Mouse (Mus musculus) 3134 (cell line): ENCODE measurements around the gene 2700081O15Rik.
"Not testable (repeated sequence)": the region's sequence is repeated elsewhere in the genome, so short reads cannot be mapped to it uniquely, and the experiment has no call there.

Source experiments
- DNase-seq: peaks from one replicate; pipeline ENCODE4 v3.0.0-alpha.2; 2011; ENCODE audit warnings: low spot score; ENCODE audit not compliant: insufficient read length; ENCODE audit errors: extremely low read depth

Gene 2700081O15Rik

DNA sequence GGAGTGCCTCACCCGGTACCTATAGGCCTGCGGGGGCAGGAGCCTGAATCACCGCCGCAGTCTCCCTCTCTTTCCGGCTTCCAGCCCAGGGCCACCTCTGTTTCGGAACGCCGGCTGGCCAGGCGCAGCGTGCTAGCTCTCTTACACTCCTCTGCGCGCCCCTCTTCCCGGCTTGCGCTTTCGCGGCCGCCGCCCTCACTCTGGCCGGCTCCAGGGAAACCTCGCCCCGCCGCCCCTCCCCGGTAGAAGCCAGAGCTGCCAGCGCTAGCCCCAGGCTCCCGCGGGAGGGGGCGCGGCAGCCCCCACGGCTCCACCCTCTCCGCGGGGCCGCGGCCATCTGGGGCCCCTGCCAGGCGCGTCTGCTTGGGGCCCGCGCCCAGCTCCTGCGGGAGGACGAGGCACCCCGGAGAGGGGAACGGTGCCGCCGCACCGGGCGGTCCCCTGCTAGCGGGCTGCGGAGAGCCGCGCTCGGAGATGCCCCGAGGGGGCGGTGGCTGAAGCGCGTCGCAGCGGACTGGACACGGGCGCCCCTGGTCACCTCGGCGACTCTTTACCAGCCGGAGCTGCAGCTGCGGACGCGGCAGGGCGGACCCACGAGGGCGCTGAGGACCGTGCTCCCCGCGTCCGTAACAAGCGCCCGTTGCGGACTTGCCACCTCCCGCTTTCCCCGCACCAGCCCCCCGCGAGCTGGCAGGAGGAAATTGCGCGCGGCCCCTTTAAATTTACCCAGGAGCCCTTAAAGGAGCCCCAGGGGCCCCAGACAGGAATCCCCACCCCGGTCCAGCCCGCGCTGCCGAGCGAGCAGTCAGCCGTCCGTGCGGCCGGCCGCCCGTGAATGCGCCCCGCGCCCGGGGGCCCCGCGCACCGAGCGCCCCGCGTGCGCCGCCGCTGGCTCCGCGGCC is at the start of gene 2700081O15Rik:
Gene 2700081O15Rik (plus strand): TSS at position 792 of the 902 bp plus-strand sequence.
- DNase-seq: peak; percentile 88

DNA sequence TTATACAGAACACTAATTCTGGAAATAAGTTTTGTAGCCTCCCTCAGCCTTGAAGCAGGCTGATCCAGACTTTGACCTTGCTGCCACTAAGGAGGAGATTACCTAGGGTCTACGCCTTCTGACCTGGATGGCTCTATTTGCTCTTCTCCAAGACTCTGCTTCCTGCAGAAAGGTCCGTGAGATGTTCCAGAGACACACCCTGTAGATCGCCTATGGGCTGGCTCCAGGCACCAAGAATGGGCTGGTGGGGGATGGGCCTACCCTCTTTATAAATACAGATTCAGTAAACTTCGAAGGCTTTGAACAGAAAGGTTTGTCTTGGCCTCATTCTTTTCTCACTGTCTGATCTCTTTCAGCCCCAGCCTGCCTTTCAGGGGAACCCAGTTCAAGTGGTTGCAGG is 48.0 kb upstream of the 2700081O15Rik start:
- DNase-seq: not testable (repeated sequence)

DNA sequence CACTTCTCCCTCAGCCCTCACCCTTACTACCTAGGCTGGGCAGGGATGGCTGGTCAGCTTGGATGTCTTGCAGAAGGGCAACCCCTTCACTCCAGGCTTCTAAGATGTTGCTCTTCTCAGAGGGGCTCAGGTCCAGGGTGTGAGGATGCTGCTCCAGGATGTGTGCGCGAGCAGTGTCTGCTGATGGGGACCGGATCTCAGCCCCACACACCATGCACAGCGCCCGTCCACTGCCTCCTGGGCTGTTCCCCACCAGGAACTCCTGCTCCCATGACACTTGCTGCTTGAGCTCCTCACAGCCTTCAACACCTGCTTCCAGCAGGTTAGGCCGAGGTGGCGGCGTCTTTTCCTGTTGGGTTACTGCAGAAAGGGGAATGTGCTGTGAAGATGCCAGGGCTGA is 42.9 kb upstream of the 2700081O15Rik start:
- DNase-seq: no peak

DNA sequence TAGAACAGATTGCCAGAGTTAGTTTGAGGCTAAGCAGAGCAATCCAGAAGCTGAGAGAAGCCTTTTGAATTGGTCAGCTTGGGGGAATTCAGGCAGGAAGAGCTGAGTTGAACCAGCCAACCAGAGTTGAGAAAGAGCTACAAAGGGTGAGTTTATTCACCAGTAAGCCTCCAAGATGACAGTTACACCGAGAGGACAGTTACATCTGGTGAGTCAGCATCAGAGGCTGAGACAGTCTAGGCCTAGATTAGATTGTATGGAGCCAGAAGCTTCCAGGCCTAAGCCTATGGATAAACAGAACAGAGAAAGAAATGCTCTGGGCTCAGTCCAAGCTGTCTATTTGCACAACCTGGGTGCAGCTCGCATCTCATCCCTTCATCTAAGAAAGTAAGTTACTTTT is 39.8 kb upstream of the 2700081O15Rik start:
- no peak for DNase-seq

DNA sequence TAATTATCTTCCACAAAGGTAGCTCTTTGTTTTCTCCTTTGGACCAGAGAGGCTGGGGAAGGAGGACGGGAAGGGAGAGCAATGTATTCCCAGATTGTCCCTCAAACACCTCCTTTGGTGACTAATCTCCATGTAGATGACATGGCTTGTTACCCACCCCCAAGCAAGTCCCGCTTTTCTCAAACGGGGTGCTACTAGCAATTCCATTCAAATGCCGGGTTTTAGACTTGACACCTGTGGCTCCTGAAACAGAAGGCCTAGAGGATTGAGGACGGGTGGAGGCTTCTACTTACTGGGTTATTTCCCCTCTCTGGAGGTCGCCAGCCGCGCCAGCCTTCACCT is 35.5 kb upstream of the 2700081O15Rik start:
- DNase-seq: no peak

DNA sequence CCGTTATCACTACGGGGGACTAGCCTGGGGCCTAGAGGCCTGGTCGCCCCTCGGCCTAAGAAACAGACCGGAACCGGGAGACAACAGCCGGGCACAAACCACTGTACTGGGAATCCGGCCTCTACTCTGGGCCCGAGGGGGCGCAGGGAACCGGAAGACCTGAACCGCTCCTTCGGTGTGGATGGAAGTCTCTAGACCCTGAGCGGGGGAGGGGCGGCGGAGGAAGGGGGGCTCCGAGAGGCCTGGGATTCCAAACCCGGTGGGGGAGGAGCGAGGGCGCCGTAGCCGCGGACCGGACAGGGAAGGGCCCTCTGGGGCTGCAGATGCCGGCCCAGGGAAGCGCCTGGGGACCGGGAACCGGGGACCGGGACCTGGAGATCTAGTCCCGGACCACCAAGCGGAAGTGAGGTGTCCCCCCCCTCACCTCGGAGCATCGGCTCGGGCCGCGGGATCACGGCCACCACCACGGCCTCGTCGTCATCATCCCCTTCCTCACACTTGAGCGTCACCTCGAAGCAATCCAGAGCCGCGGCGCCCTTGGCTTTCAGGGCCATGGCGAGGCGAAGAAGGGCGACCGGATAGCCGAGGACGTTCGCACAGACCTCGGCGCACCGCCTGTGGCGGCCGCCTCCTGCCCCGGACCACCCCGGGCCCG is 35.0 kb upstream of the 2700081O15Rik start:
- peak; percentile 70 for DNase-seq

DNA sequence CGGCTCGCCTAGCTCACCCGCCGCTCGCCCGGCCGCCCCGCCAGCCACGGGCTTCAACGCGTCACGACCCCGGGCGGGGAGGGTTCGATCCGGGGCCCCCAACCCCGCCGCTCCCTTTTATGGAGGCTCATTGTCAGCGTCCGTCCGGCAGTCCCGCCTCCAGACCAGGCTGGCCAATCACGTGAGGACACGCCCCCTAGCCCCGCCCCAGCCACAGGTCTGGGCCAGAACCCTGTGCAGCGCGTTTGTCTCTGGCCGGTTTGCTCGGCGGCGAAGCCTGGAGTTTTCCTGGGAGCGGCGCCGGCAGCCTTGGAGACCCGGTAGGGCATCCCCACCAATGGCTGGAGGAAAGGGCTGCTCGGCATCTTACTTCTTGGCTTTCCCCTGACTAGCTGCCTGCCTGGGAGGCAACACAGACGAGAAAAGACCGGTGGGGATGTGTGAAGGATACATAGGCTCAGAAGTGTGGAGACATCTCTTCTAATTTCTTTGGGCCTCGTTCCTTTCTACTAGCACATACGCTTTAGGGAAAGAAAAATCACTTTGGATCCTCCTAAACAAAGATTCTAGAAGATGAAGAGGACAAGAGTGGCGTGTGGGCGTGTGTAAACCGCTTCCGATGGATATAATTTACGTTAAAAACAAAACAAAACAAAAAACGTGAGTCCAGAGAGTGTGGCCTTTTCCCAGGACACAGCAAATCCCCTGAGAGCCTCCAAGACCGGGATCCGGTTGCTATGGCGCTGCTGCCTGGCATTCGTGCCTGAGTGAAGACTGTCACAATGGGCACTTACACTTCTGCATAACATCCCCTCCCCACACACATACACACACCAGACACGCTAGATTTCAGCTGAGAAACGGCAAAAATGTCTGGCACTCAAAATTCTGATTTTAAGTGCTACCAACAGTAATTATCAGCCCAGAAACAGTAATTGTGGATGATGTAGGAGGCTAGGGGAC is 34.2 kb upstream of the 2700081O15Rik start, which contains the start of gene Spindoc:
Gene Spindoc (minus strand): TSS at position 92 of the 963 bp plus-strand sequence.
- peak; percentile 93 for DNase-seq

DNA sequence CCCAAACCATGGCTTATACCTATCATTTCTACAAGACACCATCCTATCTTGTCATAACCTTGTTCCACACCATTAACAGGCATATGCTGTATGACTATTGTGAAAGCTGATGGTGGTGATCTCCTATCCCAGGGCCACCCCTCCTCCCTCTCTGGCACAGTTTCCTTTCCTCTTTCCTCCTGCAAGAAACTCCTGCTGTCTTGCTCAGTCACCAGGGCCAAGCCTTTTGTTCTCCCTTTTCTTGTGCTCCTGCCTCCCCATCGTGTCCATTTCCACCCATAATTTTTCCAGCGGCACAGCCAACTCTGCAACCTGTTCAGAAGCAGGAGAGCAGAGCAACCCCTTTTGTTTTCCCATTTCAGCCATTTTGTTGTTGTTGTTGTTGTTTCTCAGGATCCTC is 31.4 kb upstream of the 2700081O15Rik start:
- no peak for DNase-seq

DNA sequence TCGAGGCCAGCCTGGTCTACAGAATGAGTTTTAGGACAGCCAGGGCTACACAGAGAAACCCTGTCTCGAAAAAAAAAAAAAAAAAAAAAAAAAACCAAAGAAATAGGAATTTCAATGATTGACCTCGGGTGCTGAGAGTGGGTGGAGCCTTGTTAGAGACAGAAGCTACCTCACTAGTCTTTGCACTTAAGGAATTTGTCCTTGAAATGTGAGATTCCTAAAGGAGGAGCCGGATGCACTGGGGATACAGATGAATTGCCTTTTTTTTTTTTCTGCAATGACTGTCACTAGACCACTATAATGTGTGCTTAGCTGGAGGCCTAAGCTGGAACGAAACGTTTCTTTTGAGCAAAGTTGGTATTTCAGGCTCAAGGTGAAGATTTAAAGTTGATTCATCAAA is 28.9 kb upstream of the 2700081O15Rik start:
- DNase-seq: no peak

DNA sequence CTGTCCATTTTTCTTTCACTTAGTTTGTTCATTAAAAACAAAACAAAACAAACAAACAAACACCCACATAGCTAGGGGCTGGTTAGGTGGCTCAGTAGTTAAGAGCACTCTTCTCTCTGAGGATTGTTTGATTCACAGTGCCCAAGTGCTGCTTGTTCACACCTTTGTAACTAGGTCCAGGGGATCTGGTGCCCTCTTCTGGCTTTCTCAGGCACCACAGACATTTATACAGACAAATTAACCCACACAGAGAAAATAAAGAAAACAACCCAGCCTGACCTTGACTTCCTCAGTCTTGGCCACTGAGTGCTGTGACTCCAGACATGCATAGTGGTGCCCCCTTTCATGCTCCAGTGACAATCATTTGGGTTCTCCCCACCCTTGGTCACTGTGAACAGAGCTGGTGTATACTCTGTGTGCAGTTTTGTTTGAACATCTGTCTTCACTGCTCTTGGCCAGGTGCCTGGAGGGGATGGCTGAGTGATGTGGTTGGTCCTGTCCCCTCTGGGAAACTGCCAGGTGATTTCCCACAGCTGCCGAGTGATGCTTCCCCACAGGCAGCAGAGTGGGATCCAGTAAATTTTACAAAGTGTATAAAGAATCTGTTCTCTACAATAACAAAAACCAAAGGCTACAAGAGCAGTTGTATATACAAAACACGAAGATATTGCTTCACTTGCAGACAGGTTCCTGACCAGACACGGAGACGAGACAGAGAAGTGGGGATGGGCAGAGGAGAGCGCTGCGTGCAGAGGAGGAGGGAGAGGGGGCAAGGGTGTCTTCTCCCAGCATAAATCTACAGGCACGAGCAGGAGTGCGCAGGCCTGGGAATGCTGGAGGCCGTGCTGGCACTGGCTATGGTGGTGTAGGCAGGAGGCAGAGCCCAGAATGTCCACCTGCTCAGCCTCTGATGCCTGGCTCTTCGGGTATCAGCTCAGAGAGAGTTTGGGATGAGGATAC is 20.3 kb upstream of the 2700081O15Rik start:
- DNase-seq: not testable (repeated sequence)

DNA sequence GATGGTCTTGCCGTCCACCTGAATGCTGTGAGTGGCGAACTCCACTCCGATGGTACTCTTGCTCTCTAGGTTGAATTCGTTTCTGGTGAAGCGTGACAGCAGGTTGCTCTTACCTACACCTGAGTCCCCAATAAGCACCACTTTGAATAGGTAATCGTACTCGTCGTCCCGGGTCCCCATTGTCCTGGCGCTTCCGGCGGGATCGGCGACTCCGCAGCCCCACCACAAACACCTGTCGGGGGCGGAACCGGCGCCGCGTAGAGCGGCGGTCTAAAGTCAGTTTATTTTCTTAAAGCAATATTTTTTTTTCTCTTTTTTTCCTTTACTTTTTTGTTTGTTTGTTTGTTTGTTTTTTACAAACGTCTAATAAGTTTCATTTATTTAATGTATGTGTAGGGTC is 18.5 kb upstream of the 2700081O15Rik start:
- not testable (repeated sequence) for DNase-seq

DNA sequence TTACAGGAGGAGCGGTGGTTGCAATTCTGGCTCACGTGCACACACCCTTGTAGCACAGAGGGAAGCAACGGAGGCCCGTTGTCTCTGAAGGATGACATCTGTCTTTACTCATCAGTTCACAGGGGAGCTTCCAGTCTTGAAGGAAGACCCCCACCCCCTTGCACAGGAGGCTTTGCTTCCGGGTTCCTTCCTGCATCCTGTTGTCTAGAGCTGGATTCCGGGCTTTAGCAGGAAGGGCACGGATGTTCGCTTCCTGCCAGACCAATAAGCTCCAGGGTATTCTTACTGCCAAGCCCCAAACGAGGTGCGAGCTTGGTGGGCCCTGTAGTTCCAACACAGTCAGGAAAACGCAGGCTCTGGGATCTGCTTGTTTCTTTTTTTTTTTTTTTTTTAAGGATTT is 16.8 kb upstream of the 2700081O15Rik start:
- no peak for DNase-seq

DNA sequence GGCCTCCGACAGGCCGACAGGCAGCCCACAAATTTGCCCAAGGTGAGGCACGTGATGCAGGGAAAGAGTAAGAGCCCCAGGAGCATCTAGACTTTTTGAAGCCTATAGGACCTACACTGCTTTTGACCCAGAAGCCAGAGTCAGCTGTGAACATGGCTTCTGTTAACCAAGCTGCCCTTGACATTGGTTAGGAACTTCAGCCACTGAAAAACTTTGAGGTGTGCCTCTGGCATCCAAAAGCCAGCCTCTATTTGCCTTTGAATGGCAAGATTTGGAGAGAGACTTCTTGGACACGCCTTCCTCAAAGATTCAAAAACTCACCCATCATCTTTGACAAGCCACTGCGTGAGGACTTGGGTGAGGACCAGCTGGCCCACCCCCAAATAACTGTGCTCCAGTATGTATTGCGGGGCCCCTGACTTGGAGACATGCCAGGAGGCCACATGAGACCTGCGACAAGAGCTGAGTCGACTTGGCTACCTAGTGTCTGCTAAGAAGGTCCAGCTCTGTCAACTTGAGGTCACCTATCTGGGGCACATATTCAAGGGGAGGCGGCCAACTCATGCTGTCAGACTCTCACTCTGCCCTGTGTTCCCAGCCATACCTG is 12.7 kb upstream of the 2700081O15Rik start:
- no peak for DNase-seq

DNA sequence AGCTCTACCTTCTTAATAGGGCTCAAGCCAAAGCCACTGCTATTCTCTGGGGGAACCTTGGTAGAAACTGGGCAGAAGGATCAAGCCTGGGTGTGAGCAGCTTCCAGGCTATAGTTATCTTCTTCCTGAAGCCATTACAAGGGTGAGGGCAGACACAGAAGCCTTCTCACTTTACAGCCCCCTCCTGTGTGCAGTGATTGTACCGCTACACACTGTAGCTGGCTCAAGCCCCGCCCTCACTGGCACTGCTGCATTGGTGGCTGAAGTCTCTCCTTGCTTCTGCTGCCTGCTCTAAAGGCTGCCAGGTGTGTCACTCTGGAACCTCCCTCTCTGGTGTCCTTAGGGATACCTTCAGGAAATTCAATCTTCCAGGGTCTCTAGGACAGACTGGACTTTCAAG is 5.1 kb upstream of the 2700081O15Rik start:
- DNase-seq: no peak

DNA sequence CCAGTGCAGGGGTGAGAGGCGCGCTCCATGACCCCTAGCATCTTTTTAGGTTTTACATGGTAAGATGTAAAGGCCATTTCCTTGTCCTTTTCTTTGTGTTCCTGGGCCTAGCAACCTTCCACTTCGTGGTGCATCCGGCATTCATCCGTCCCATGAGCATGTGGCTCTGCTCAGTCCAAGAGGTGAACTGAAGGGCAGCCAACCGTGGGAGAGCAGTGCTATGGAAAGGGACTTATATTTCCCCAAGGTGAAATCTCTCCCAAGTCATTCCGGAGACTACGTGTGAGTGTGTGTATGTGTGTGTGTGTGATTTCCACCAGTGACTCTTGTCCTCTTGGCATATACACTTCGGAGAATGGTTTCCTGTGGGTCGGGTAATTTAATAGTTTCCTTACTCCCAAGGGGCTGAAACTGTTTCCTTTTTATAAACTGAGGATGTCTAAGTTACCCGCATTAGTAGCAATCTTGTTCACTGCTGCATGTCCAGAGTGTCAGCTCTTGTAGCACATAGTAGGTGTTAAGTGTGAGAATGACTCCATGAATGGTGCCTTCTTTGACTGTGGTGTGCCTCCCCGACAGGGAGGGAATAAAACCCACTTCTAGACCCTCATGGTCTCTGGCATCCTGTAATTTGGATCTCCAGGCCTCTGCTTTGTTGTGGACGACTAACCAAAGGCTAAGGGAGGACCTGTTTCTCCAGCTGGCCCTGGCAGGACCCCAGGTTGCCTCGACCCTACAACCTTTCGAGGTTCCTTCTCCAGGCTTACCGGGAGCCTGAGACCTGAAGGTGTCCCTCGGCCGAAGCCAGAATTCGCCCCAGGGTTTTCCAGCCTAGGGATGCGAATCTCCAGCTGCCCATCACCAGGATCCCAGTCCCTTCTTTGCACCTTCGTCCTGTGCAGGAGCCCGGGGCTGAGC is 1.2 kb upstream of the 2700081O15Rik start:
- DNase-seq: no peak

DNA sequence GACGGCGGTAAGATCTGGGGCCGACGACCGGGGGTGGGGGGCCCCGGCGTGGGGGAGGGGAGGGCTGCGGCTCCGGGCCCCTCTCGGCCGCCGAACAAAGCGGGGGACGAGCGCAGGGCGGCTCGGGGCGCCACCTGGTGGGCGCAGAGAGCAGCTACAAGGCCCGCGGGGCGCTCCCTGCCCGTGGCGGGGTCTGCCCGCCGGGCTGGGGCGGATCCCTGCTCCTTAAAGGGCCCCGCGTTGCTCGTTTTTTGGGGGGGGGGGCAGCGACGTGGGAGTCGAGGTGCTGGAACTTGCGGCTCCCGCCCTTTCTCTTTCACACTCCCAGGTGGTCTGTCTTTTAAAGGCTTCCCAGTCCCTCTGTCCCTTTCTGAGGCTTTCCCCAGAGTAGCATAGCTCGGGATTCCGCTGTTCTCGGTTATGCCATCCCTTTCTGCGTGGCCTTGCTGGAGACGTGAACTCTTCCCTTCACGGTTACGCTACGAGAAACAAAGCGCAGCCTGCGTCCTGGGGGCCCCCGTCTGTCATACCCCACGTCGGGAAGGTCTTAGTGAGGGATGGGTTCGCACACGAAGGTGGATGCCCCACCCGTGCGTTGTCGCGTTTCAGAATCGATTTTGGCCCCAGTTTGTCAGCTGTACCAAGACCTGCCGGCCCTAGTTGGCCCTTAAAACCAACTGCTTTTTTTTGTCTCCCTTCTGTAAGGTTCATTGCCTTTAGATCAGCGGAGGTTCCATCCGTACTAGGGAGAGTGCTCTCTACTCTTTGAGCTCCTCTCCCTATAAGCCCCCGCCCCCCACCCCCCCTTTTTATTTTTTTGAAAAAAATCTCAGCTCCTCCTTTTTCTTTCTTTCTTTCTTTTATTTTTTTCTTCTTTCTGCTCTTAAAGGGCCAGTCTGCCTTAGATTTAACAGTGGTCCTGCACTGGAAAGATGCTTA is 755 bp downstream of the 2700081O15Rik start:
- peak; percentile 76 for DNase-seq

DNA sequence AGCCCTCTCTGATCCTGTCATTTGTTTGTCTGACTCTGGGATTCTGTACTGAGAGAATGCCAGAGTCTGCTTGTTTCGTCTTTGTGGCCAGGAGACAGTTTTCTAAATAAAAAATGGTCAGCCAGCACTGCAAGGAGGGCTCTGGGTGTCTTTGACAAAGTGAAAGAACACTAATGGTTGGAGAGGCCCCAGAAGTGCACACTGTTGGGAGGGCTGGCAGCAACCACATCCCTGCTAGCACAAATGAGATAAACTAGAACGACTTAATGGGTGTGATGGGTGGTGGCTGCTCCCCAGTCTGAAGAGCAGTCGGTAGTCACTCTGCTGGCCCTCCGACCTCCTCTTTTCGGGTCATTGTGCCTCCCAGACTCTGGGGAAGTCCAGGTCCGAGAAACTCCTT is 1.7 kb downstream of the 2700081O15Rik start:
- DNase-seq: no peak
